Mouse (Mus musculus): Measurements from ENCODE around the gene Rpl14.

Rpl14 gene

DNA sequence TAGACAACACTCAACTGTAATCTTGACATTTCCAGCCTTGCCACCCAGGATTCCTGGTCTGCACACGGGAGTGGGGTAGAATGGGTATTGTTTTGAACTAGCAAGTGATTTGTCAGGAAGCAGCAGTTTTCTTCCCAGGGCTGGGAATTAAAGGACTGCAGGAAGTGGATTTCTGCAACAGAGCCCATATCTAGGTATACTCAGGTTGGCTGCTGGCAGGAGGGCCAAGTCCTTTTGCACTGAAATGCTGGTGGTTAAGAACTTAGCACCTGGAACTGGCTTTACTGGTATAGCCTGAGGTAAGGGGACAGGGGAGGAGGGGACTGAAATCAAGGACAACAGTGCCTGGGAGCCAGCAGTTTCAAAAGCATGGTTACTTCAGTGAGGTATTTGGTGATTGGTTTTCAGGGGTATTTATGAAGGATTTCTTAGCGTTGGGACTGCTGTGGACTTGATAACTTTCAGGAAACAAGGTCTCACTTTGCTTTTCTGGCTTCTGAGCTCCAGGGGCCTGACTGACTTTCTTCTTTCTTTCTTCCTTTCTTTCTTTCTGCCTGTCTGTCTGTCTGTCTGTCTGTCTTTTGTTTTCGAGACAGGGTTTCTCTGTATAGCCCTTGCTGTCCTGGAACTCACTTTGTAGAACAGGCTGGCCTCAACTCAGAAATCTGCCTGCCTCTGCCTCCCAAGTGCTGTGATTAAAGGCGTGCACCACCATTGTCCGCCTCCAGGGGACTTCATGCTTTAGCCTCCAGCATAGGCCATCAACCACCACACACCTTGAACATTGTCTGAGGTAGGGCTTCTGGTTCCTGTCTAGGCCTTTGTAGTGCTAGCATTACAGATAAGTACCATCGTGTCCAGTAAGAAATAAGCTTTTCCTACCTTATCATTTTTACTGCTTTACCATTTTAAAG lies 4.8 kb downstream of the Rpl14 start:
- no peak for DNase-seq

DNA sequence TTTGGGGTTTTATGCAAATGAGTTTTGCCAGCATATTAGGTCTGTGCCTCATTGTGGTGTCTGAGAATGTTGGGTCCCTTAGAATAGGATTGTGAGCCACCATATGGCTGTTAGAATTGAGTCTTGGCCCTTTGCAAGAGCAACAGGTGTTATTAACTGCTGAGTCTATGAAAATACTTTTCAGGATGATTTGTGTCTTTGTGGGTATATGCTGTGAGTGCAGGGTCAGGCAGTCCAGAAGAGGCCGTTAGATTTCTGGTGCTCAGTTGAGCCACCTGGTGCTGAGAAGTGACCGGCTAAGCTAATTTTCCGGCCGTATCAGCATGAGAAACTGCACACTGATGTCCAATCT lies 5.4 kb downstream of the Rpl14 start:
- no peak for DNase-seq

GRCm38 (mm10) chr9:120577133-120577651 lies 5.9 kb downstream of the Rpl14 start:
- DNase-seq, result peak; percentile 98

DNA sequence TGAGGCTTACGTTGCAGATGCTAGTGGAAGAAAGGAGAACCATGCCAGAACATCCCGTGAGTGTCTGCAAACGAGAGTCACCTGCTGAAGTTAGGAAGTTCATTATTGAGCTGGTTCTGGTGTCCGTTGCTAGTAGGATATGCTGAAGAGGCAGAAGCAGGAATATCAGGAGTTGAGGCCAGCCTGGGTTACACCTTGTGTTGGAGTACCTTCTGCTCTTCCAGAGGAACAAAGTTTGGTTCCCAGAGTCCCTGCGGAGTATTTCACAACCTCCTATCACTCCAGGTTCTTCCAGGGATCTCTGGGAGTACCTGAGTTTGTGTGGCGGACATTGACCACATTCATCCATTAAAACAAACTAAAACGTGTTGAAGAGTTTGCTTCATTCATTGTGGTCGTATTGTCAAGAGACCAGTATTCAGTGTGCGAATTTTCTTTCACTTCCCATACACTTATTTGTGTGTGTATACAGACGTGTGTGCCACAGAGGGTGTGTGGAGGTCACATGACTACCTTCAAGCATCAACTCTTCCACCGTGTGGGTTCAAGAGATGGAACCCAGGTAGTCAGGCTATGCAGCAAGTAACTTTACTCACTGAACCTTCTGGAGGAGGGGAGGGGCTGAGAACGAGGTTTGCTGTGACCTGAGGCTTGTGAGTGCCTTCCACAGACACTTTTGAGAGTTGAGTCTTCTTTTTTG lies 6.6 kb downstream of the Rpl14 start:
- no peak for DNase-seq

DNA sequence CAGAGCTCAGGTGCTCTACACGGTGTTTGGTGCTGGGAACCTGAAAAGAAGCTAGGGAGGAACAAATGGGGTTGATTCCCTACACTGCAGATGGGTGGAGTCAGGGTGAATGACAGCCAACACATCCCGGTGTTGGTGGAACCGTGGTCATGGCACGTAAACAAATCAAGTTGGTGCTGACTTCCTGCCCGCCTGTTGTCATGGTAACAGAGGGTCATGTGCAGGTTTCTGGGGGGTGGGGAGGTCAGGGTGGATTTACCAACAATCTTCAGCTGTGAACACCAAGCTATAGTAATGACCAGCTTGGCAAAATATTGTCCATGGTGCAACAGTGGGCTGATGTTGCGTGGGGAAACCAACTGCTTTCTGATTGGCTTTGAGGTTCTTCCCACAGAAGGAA lies 7.5 kb downstream of the Rpl14 start:
- no peak for DNase-seq

GRCm38 (mm10) chr9:120579808-120580207 lies 8.6 kb downstream of the Rpl14 start:
- no peak for DNase-seq

DNA sequence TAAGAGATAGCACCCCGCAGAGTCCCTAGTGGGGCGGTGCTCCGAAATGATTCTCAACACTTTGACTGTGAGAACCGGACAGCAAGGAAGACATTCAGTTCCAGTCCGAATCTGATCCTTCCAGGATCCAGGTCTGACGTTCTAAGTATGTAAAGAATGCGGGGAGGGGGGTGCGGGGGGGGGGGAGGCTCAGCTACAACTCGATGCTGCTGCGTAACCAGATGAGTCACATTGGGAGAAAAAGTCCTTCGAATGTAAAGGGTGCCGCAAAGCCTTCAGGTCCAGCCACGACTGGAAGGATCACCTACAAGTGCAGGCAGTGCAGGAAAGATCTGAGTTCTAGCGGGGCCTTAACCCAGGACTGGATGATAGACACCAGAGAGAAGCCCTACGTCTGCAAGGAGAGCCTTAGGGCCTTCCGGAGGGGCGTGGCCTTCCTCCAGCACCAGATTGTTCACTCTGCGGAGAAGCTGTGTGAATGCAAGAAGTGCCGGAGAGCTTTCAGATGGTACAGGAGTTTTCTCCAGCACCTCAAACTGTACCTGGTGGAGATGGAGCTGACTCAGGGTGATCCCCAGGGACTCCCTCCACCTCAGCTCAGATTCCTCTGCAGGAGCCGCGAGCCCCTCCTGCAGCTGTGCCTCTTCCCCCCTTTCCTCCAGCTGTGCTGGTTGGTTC lies 10.8 kb downstream of the Rpl14 start:
- peak; percentile 82 for DNase-seq

- DNase-seq, result peak; percentile 93
Measured at GRCm38 (mm10) chr9:120582619-120583308, 11.5 kb downstream of the Rpl14 start.

DNA sequence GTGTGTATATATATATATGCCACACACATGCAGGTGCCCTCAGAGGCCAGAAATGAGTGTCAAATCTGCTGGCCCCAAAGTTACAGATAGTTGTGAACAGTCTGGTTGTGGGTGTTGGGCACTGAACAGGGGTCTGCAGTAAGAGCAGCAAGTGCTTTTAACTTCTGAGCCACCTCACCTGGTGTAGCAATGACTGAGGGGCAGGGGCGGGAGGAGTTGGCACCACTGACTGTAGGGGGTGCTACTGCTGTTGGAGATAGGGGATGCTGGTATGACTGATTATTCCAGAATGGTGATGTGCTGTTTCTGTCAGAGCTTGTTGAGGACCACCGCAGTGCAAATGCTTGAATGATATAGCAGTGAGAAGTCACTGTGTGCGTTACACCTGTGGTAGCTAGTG lies 12.1 kb downstream of the Rpl14 start:
- DNase-seq, result no peak

DNA sequence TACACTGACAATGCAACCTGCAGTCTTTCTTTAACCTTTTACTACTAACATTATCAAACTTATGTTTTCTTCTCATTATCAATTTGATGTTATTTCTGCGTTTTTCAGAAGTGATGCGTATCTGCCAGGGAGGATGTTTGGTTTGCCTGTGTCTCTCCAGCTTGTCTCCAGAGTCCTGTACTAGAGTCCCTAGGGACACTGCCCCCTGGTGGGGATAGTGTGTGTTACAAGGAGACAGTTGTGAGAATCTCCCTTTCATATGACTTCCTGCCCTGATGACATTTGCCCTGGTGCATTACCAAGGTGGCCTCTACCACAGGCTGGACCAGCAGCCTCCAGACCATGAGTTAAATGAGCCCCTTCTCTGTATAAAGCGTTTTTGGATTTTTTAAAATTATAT lies 15.3 kb downstream of the Rpl14 start:
- peak; percentile 82 for DNase-seq

DNA sequence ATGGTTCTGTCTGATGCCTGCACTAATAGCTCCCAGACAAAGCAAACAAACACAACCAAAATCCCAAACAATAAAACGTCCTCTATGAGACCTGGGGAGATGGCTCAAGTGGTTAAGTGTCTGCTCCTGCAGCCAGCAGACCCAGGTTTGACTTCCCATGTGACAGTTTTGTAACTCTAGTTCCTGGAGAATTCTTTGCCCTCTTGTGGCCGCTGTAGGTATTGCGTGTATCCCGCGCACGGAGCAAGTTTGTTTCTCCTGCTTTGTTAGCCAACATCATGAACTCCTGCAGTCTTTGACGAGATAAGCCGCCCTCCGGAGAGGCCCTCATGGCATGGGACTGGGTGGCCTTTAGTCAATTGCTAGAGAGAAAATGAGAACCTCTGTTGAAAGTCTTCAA lies 20.2 kb downstream of the Rpl14 start:
- peak; percentile 79 for DNase-seq

- no peak for DNase-seq
Measured at GRCm38 (mm10) chr9:120593383-120594101, 22.3 kb downstream of the Rpl14 start.

- DNase-seq, result no peak
Measured at GRCm38 (mm10) chr9:120594839-120595238, 23.6 kb downstream of the Rpl14 start.

DNA sequence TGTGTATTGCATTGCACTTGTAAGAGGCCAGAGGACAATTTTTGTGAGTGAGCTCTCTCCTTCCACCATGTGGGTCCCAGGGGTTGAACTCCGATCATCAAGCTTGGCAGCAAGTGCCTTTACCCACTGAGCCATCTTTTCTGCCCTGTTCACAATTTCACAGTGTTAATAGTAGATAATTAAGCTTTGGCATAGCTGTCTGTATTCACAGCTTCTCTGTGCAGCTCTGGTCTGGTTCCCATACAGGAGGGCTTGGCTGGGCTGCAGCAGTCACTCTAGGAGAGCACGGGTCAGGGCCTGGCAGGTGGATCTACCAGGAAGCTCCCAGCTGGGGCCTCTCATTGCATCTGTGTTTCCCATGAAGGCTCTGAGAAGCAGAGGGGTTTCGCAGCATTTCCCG lies 24.1 kb downstream of the Rpl14 start:
- no peak for DNase-seq

DNA sequence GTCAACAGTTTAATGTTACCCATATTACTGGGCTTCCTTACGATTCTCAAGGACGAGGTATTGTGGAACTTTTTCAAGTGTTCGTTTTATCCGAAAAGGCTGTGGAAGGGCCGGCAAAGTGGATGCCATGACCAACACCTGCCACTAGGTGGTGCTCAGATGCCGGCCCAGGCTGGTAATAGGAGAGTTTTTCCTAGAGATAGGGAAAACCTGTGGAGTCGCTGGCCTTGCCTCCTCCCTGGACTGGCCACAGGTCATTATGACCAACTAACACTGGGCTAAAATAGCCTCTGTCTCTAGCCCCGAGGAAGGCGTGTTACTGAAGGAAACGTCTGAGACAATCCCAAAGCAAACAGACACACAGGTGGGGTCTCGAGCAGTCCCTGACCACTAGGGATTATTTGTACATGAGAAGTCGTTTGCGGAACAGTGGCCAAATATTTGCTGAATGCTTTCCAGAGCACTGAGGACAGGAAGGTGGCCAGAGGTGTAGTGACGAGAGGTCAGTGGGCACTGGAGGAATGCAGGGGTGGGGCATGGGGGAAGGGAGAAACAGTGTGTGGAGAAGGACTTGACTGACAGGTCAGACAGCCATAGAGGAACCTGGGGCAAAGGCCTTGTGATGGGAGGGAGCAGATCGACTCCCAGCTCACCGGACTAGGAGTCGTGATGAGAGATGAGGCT lies 30.4 kb downstream of the Rpl14 start:
- peak; percentile 80 for DNase-seq

- DNase-seq, result no peak
Measured at GRCm38 (mm10) chr9:120602172-120602838, 31.1 kb downstream of the Rpl14 start.

DNA sequence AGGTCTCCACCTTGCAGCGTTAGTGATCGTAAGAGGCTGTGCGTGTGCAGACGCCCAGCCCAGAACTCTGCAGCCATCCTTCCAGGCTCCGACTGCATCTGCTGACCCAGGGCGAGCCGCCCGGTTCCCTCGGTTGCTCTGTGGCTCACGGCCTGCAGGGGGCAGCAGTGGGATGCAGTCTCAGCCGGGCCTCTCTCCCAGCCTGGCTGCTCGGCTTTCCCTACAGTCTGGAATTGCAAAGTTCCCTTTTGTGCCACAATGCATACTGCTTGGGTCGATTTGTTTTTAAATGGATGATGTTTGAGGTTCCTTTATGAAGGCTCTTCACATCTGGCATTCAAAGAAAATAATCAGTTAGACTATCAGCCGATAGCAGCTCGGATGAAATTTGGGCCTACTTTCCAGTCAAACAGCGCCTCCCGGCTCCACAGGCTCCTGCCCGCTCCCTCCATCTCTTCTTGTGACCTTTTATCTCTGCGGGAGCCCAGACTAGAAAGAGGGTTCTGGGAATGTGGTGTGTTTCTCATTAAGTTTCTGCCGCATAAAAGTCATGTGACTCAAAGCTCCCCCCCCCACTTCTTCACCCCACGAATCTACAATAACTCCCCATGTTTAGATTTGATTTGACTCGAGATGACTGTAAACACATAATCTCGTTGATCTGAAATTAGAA lies 31.7 kb downstream of the Rpl14 start:
- DNase-seq, result peak; percentile 91

DNA sequence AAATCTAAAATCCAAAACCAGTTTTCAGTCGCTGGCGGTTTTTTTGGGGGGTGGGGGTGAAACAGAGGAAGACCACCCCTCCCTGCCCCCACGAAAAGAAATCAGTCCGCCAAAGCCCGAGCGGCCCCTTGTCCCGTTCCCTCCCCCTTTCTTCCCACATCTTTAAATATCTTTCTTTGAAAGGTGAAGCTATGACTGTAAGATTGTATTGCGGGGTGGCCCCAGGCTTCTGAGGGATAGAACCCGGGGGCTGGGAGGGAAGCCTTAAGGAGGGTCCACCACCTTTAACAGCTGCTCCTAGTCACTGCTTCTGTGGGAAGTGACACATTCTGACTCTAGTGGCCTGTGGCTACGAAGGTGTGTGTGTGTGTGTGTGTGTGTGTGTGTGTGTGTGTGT lies 32.3 kb downstream of the Rpl14 start:
- peak; percentile 43 for DNase-seq

DNA sequence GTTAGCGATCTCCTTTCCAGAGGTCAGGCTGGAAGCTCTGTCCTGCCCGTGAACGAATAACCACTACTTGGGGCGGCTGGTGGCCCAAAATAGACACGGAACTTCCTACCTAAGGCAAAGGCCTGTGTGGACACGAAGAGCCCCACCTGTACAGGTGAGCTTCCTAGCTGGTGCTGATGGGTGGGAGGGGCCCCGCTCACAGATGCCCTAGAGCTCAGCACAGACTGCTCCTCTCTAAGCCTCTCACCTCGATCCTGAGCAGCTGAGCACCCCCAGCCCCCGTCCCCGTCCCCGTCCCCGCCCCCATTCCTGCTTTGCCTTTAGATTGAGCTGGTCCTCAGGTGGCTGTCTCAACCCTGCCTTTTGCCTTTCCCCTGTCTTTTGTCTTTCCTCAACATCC lies 32.7 kb downstream of the Rpl14 start:
- DNase-seq, result no peak

- no peak for DNase-seq
Measured at GRCm38 (mm10) chr9:120611055-120611454, 39.8 kb downstream of the Rpl14 start.

Measured in embryo, embryonic 11 days (tissue).